Mouse (Mus musculus) lung, adult 2 months (tissue): ENCODE measurements around the gene Fry.

ENCODE experiments used
- CTCF ChIP-seq: fragments of 200-500 bp; IDR thresholded peaks from 2 replicates; pipeline ENCODE4 v1.5.1; 2011; ENCODE audit warnings: mild to moderate bottlenecking, low read length, control low read depth; ENCODE audit not compliant: insufficient read depth
- POLR2A ChIP-seq: fragments of 200-500 bp; IDR thresholded peaks from 2 replicates; pipeline ENCODE4 v1.6.1; 2011; ENCODE audit warnings: low read depth, mild to moderate bottlenecking, control low read depth, low read length, borderline replicate concordance; ENCODE audit errors: extremely low read depth

- TF ChIP-seq POLR2A (no peak), CTCF (no peak)
Measured at GRCm38 (mm10) chr5:150122095-150122494, 3.6 kb downstream of the Fry start.
